Mouse (Mus musculus) retina, postnatal 1 day (tissue): Measurements from ENCODE around the gene Hoxa13.

Source experiments
- DNase-seq: peaks from one replicate; pipeline ENCODE4 v3.0.0-alpha.2; 2012

The Hoxa13 gene

GRCm38 (mm10) chr6:52268756-52269155 lies 8.1 kb upstream of the Hoxa13 start:
- no peak for DNase-seq

- no peak for DNase-seq
Measured at GRCm38 (mm10) chr6:52268341-52268740, 7.7 kb upstream of the Hoxa13 start.

- DNase-seq, result no peak
Measured at GRCm38 (mm10) chr6:52267691-52268090, 7.0 kb upstream of the Hoxa13 start.

GRCm38 (mm10) chr6:52267221-52267620 lies 6.5 kb upstream of the Hoxa13 start:
- no peak for DNase-seq

GRCm38 (mm10) chr6:52266666-52266985 lies 5.9 kb upstream of the Hoxa13 start:
- no peak for DNase-seq

GRCm38 (mm10) chr6:52265913-52266665 lies 5.4 kb upstream of the Hoxa13 start:
- DNase-seq, result peak; percentile 21

GRCm38 (mm10) chr6:52265306-52265912 lies 4.7 kb upstream of the Hoxa13 start:
- no peak for DNase-seq

- DNase-seq, result no peak
Measured at GRCm38 (mm10) chr6:52264106-52264790, 3.6 kb upstream of the Hoxa13 start.

GRCm38 (mm10) chr6:52263321-52263585 lies 2.6 kb upstream of the Hoxa13 start:
- no peak for DNase-seq

GRCm38 (mm10) chr6:52262463-52263320 lies 2.0 kb upstream of the Hoxa13 start:
- peak; percentile 36 for DNase-seq

- DNase-seq, result peak; percentile 11
Measured at GRCm38 (mm10) chr6:52261751-52262462, 1.2 kb upstream of the Hoxa13 start.

GRCm38 (mm10) chr6:52259811-52260261 lies 844 bp downstream of the Hoxa13 start:
- no peak for DNase-seq

GRCm38 (mm10) chr6:52259081-52259790 lies 1.4 kb downstream of the Hoxa13 start:
- no peak for DNase-seq

- peak; percentile 82 for DNase-seq
Measured at GRCm38 (mm10) chr6:52256956-52257355, 3.7 kb downstream of the Hoxa13 start.

- peak; percentile 53 for DNase-seq
Measured at GRCm38 (mm10) chr6:52253511-52254500, 6.9 kb downstream of the Hoxa13 start.

- DNase-seq, result peak; percentile 49
Measured at GRCm38 (mm10) chr6:52252775-52253376, 7.8 kb downstream of the Hoxa13 start.

- DNase-seq, result peak; percentile 36
Measured at GRCm38 (mm10) chr6:52252016-52252774, 8.5 kb downstream of the Hoxa13 start.

- no peak for DNase-seq
Measured at GRCm38 (mm10) chr6:52251177-52251879, 9.4 kb downstream of the Hoxa13 start.

- DNase-seq, result no peak
Measured at GRCm38 (mm10) chr6:52249826-52250225, 10.9 kb downstream of the Hoxa13 start.
